Mouse (Mus musculus) G1E (cell line): ENCODE results near the gene Nkx3-2. TPM values are rescaled to one million over a fixed set of nuclear protein-coding genes. Genes with fewer than 3 reads are reported as not detected.

Experiments
- ATAC-seq: 2 replicates; pipeline ENCODE4 v1.8.0; 2016; ENCODE audit warnings: mild to moderate bottlenecking; ENCODE audit not compliant: insufficient number of reproducible peaks, poor library complexity, low FRiP score, severe bottlenecking; ENCODE audit errors: extremely low read depth
- DNase-seq: peaks from one replicate; pipeline ENCODE4 v3.0.0; 2012; ENCODE audit warnings: low spot score
- H3K27me3 ChIP-seq: 2 replicates; pipeline ENCODE4 v1.6.1; 2012; ENCODE audit warnings: mild to moderate bottlenecking, low read length, inconsistent platforms; ENCODE audit not compliant: insufficient read depth
- H3K36me3 ChIP-seq: replicated peaks from 2 replicates; pipeline ENCODE3; 2012; ENCODE audit warnings: mild to moderate bottlenecking, inconsistent platforms
- H3K4me1 ChIP-seq: 2 replicates; pipeline ENCODE4 v1.6.1; 2012; ENCODE audit warnings: low read depth, low read length, inconsistent platforms, mixed read lengths; ENCODE audit not compliant: insufficient read depth
- H3K4me3 ChIP-seq: 2 replicates; pipeline ENCODE4 v1.5.1; 2012; ENCODE audit warnings: low read depth, mild to moderate bottlenecking, inconsistent platforms, low read length, moderate library complexity, mixed read lengths
- H3K9me3 ChIP-seq: replicated peaks from 2 replicates; pipeline ENCODE4 v1.6.1; 2012; ENCODE audit warnings: inconsistent platforms
- CTCF ChIP-seq: IDR thresholded peaks from 2 replicates; pipeline ENCODE4 v1.5.1; 2012; ENCODE audit warnings: low read depth, low read length, inconsistent platforms, mixed read lengths
- GATA1 ChIP-seq: IDR thresholded peaks from 2 replicates; pipeline ENCODE4 v1.6.1; 2012; ENCODE audit warnings: borderline replicate concordance, low read length, inconsistent platforms, mixed read lengths
- GATA2 ChIP-seq: IDR thresholded peaks from 2 replicates; pipeline ENCODE4 v1.6.1; 2012; ENCODE audit warnings: low read depth, low read length, inconsistent platforms, borderline replicate concordance
- POLR2AphosphoS5 ChIP-seq: IDR thresholded peaks from 2 replicates; pipeline ENCODE4 v1.6.1; 2012; ENCODE audit warnings: low read depth, low read length, inconsistent platforms; ENCODE audit not compliant: insufficient replicate concordance
- TAL1 ChIP-seq: conservative IDR thresholded peaks from 2 replicates; pipeline ENCODE4 v1.6.1; 2012; ENCODE audit warnings: low read depth, low read length, inconsistent platforms, mixed read lengths
- polyA plus RNA-seq: library from polyadenylated mRNA; stranded (reverse); fragments of >175 nt; gene quantifications from 2 replicates; pipeline ENCODE4 v1.2.3, GENCODE M21; 2012
- total RNA-seq, 2 experiments: library from RNA; stranded (forward) in 1 of 2; stranded (reverse) in 1 of 2; fragments of 200-1000 nt in 1 of 2; fragments of >200 nt in 1 of 2; fragmentation: Nextera tagmentation in 1 of 2; gene quantifications; 2 replicates each; pipeline ENCODE4 v1.2.3; 2014 to 2017

Gene Nkx3-2
- total and polyA plus RNA-seq, 3 experiments = not detected

- Histone ChIP-seq H3K4me1 (peaks cover 10% of the 10 kb centered on the region), H3K27me3 (peaks cover 58% of the 10 kb centered on the region), H3K36me3 (no peaks in the 10 kb centered on the region), H3K9me3 (peaks cover 30% of the 10 kb centered on the region), H3K4me3 (peak overlapping the region; percentile 7; the same call in 1 of the 2 replicates)
- TF ChIP-seq CTCF (no peak), GATA2 (no peak), TAL1 (no peak), GATA1 (no peak), POLR2AphosphoS5 (no peak)
- ATAC-seq (no peak), DNase-seq (no peak)
Observed at GRCm38 (mm10) chr5:41762947-41763730, 1.2 kb downstream of the Nkx3-2 start.

DNA sequence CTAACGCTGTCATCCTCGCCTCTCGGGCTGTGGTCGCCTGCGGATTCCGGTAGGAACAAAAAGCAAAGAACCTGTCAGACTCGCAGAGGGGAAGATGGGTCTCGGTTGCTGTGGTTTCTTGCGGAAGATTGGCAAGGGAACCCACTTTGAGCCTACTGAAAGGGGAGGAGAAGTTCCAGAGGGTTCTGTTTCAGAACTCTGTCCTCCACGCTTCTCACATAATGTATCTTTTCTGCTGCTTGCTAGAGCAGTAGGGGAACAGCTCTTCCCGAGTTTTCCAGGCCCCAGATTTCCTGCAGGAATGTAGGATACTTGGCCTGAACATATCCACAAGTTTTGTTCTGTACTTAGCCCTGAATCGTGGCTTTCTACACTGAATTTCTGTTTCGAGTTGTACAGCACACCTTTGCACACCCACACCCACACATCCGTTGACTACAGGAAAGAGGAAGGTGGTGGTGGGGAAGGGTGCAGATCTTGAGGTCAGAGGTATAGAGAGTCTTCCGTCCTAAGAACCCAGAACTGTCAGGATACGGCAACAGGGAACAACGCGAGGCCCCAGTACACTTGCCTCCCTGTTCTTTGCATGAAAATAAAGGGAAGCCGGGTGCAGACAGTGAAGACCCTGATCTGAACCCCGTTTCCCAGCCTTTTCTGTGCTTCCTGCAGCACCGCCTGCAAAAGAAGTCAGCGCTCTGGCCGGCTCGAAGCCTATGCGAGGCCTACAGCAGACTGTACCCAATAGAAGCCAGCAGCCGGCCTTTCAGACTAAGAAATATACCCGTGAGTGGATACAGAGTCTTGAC, 2.0 kb downstream of the Nkx3-2 start:
- Histone ChIP-seq H3K36me3 (no peaks in the 10 kb centered on the region), H3K27me3 (peaks cover 56% of the 10 kb centered on the region), H3K9me3 (peaks cover 28% of the 10 kb centered on the region), H3K4me3 (no peak overlapping the region), H3K4me1 (peaks cover 4% of the 10 kb centered on the region; the same call in 1 of the 2 replicates)
- TF ChIP-seq TAL1 = no peak
- no peak for TF ChIP-seq POLR2AphosphoS5
- no peak for TF ChIP-seq GATA2
- TF ChIP-seq GATA1 = no peak
- TF ChIP-seq CTCF = no peak
- DNase-seq (no peak), ATAC-seq (no peak)

- no peak for ATAC-seq
- no peaks in the 10 kb centered on the region; the same call in 1 of the 2 replicates for H3K4me1 ChIP-seq
- no peak for DNase-seq
- H3K36me3 ChIP-seq = no peaks in the 10 kb centered on the region
- H3K27me3 ChIP-seq = peaks cover 49% of the 10 kb centered on the region
- no peak overlapping the region for H3K4me3 ChIP-seq
- peaks cover 24% of the 10 kb centered on the region for H3K9me3 ChIP-seq
- no peak for TF ChIP-seq TAL1
- TF ChIP-seq GATA1 = no peak
- no peak for TF ChIP-seq CTCF
- no peak for TF ChIP-seq GATA2
- TF ChIP-seq POLR2AphosphoS5 = no peak
Observed at GRCm38 (mm10) chr5:41761509-41762140, 2.7 kb downstream of the Nkx3-2 start.

- Histone ChIP-seq H3K4me1 (no peaks in the 10 kb centered on the region; the same call in 1 of the 2 replicates), H3K9me3 (peaks cover 24% of the 10 kb centered on the region), H3K4me3 (no peak overlapping the region), H3K27me3 (peaks cover 43% of the 10 kb centered on the region), H3K36me3 (no peaks in the 10 kb centered on the region)
- TF ChIP-seq POLR2AphosphoS5 (no peak), GATA2 (no peak), GATA1 (no peak), CTCF (no peak), TAL1 (no peak)
- ATAC-seq = no peak
- DNase-seq = no peak
Observed at GRCm38 (mm10) chr5:41760831-41761508, 3.3 kb downstream of the Nkx3-2 start.

GRCm38 (mm10) chr5:41760071-41760470, 4.2 kb downstream of the Nkx3-2 start:
- ATAC-seq = no peak
- Histone ChIP-seq H3K4me3 (no peak overlapping the region), H3K9me3 (peaks cover 24% of the 10 kb centered on the region), H3K27me3 (peaks cover 44% of the 10 kb centered on the region), H3K4me1 (peaks cover 5% of the 10 kb centered on the region), H3K36me3 (no peaks in the 10 kb centered on the region)
- no peak for TF ChIP-seq TAL1
- TF ChIP-seq GATA1 = no peak
- no peak for TF ChIP-seq POLR2AphosphoS5
- TF ChIP-seq CTCF = no peak
- no peak for TF ChIP-seq GATA2
- no peak for DNase-seq
